Mouse (Mus musculus) forebrain, embryonic 11.5 days (tissue): ENCODE data around the gene Hand1. TPM values are rescaled to one million over a fixed set of nuclear protein-coding genes. Genes with fewer than 3 reads are reported as not detected.

ENCODE experiments used
- ATAC-seq: fragments of 200-750 bp; cut with Nextera tagmentation; replicated peaks from 2 replicates; pipeline ENCODE4 v1.8.0; 2017; ENCODE audit warnings: moderate TSS enrichment; ENCODE audit not compliant: low FRiP score
- DNase-seq: peaks from one replicate; pipeline ENCODE4 v3.0.0-alpha.2; 2017; ENCODE audit warnings: low spot score
- H3K27ac ChIP-seq: fragments of 300-500 bp; sonication (generic); 2 replicates; pipeline ENCODE4 v1.5.1; 2014; ENCODE audit warnings: low read depth, low read length
- H3K27me3 ChIP-seq: fragments of 300-500 bp; sonication (generic); 2 replicates; pipeline ENCODE4 v1.6.1; 2014; ENCODE audit warnings: mild to moderate bottlenecking, low read length, mixed read lengths; ENCODE audit not compliant: control insufficient read depth, insufficient read depth
- H3K36me3 ChIP-seq: fragments of 300-500 bp; sonication (generic); 2 replicates; pipeline ENCODE4 v1.6.1; 2014; ENCODE audit warnings: mild to moderate bottlenecking, low read length, moderate library complexity, mixed read lengths; ENCODE audit not compliant: control insufficient read depth, insufficient read depth
- H3K4me1 ChIP-seq: fragments of 300-500 bp; sonication (generic); replicated peaks from 2 replicates; pipeline ENCODE4 v1.6.1; 2014; ENCODE audit warnings: low read length, mixed read lengths; ENCODE audit not compliant: control insufficient read depth, insufficient read depth
- H3K4me2 ChIP-seq: fragments of 300-500 bp; sonication (generic); 2 replicates; pipeline ENCODE4 v1.6.1; 2014; ENCODE audit warnings: low read depth, mild to moderate bottlenecking, low read length, moderate library complexity, mixed read lengths; ENCODE audit not compliant: severe bottlenecking
- H3K4me3 ChIP-seq: fragments of 300-500 bp; sonication (generic); 2 replicates; pipeline ENCODE4 v1.5.1; 2014; ENCODE audit warnings: low read depth, low read length
- H3K9ac ChIP-seq: fragments of 300-500 bp; sonication (generic); 2 replicates; pipeline ENCODE4 v1.6.1; 2014; ENCODE audit warnings: low read length
- H3K9me3 ChIP-seq: fragments of 300-500 bp; sonication (generic); 2 replicates; pipeline ENCODE4 v1.6.1; 2016; ENCODE audit warnings: low read length, mixed read lengths; ENCODE audit not compliant: control insufficient read depth
- WGBS: fragments of 180-500 bp; shearing (Covaris S2); extraction: QIAGEN DNeasy Blood & Tissue Kit; methylation state at CpG from one replicate; pipeline ENCODE4 v1.1.7; 2014; 5-methylcytosine and 5-hydroxymethylcytosine counted together
- polyA plus RNA-seq: library from polyadenylated mRNA; unstranded; fragments of >200 nt; fragmentation: Nextera tagmentation; extraction: Ambion mirVana; gene quantifications from 2 replicates; pipeline ENCODE4 v1.2.1, GENCODE M21; 2014

Hand1 gene
- polyA plus RNA-seq, result not detected in 2 replicates

- H3K9me3 ChIP-seq, result no peaks in the 10 kb centered on the region
- H3K4me3 ChIP-seq, result no peak within 1 kb of the TSS
- H3K36me3 ChIP-seq, result no peaks in the 10 kb centered on the region
- no peak within 1 kb of the TSS for H3K4me2 ChIP-seq
- ATAC-seq (no peak), DNase-seq (peak; percentile 60)
- no peak within 1 kb of the TSS for H3K9ac ChIP-seq
- WGBS, result 1% methylated on average over 23 of the region's 23 CpGs
- peaks cover 11% of the 10 kb centered on the region; the same call in 1 of the 2 replicates for H3K4me1 ChIP-seq
- H3K27ac ChIP-seq, result no peak within 1 kb of the TSS
- H3K27me3 ChIP-seq, result peaks cover 95% of the 10 kb centered on the region
Observed at GRCm38 (mm10) chr11:57832552-57833201, at the start of gene Hand1. TSS of gene Hand1 (minus strand) at chr11:57832818.

GRCm38 (mm10) chr11:57876157-57876556 lies 43.5 kb upstream of the Hand1 start:
- Histone ChIP-seq H3K27ac (no peak overlapping the region), H3K36me3 (no peaks in the 10 kb centered on the region), H3K9me3 (no peaks in the 10 kb centered on the region), H3K4me3 (no peak overlapping the region), H3K9ac (no peak overlapping the region), H3K4me1 (no peaks in the 10 kb centered on the region), H3K27me3 (no peaks in the 10 kb centered on the region), H3K4me2 (no peak overlapping the region)
- DNase-seq (no peak), ATAC-seq (no peak)
- 80% methylated on average over 2 of the region's 2 CpGs for WGBS

GRCm38 (mm10) chr11:57873014-57873413 lies 40.4 kb upstream of the Hand1 start:
- Histone ChIP-seq H3K4me1 (no peaks in the 10 kb centered on the region; the same call in 1 of the 2 replicates), H3K27ac (no peak overlapping the region), H3K36me3 (no peaks in the 10 kb centered on the region), H3K9me3 (no peaks in the 10 kb centered on the region), H3K4me2 (no peak overlapping the region), H3K27me3 (no peaks in the 10 kb centered on the region), H3K9ac (no peak overlapping the region), H3K4me3 (no peak overlapping the region)
- ATAC-seq (no peak), DNase-seq (no peak)
- 88% methylated on average over 3 of the region's 3 CpGs for WGBS

GRCm38 (mm10) chr11:57868753-57869460 lies 36.3 kb upstream of the Hand1 start:
- Histone ChIP-seq H3K4me2 (no peak overlapping the region), H3K27me3 (no peaks in the 10 kb centered on the region; the same call in 1 of the 2 replicates), H3K27ac (no peak overlapping the region), H3K4me3 (no peak overlapping the region), H3K4me1 (no peaks in the 10 kb centered on the region; the same call in 1 of the 2 replicates), H3K9me3 (no peaks in the 10 kb centered on the region), H3K36me3 (no peaks in the 10 kb centered on the region), H3K9ac (no peak overlapping the region)
- 56% methylated on average over 9 of the region's 9 CpGs for WGBS
- ATAC-seq, result no peak
- DNase-seq, result no peak

- DNase-seq, result no peak
- Histone ChIP-seq H3K4me1 (no peaks in the 10 kb centered on the region; the same call in 1 of the 2 replicates), H3K36me3 (no peaks in the 10 kb centered on the region), H3K27ac (no peak overlapping the region), H3K9ac (no peak overlapping the region), H3K4me3 (no peak overlapping the region), H3K27me3 (no peaks in the 10 kb centered on the region; the same call in 1 of the 2 replicates), H3K4me2 (no peak overlapping the region), H3K9me3 (no peaks in the 10 kb centered on the region)
- ATAC-seq, result no peak
- 43% methylated on average over 7 of the region's 7 CpGs for WGBS
Observed at GRCm38 (mm10) chr11:57866466-57866865, 33.8 kb upstream of the Hand1 start.

GRCm38 (mm10) chr11:57864577-57864976 lies 32.0 kb upstream of the Hand1 start:
- Histone ChIP-seq H3K9me3 (no peaks in the 10 kb centered on the region; the same call in 1 of the 2 replicates), H3K4me1 (no peaks in the 10 kb centered on the region), H3K36me3 (no peaks in the 10 kb centered on the region), H3K4me3 (no peak overlapping the region), H3K27me3 (no peaks in the 10 kb centered on the region; the same call in 1 of the 2 replicates), H3K9ac (no peak overlapping the region), H3K27ac (no peak overlapping the region), H3K4me2 (no peak overlapping the region)
- no peak for ATAC-seq
- 48% methylated on average over 8 of the region's 8 CpGs for WGBS
- DNase-seq, result no peak

- H3K4me1 ChIP-seq, result no peaks in the 10 kb centered on the region
- H3K27me3 ChIP-seq, result no peaks in the 10 kb centered on the region; the same call in 1 of the 2 replicates
- H3K4me2 ChIP-seq, result no peak overlapping the region
- H3K9ac ChIP-seq, result no peak overlapping the region
- WGBS, result 88% methylated on average over 7 of the region's 7 CpGs
- no peak overlapping the region for H3K27ac ChIP-seq
- no peak overlapping the region for H3K4me3 ChIP-seq
- ATAC-seq (no peak), DNase-seq (no peak)
- no peaks in the 10 kb centered on the region; the same call in 1 of the 2 replicates for H3K9me3 ChIP-seq
- no peaks in the 10 kb centered on the region for H3K36me3 ChIP-seq
Observed at GRCm38 (mm10) chr11:57862088-57862487, 29.5 kb upstream of the Hand1 start.

- ATAC-seq, result no peak
- WGBS, result 48% methylated on average over 4 of the region's 4 CpGs
- no peaks in the 10 kb centered on the region for H3K27me3 ChIP-seq
- H3K9me3 ChIP-seq, result no peaks in the 10 kb centered on the region; the same call in 1 of the 2 replicates
- H3K4me1 ChIP-seq, result no peaks in the 10 kb centered on the region
- H3K9ac ChIP-seq, result no peak overlapping the region
- H3K27ac ChIP-seq, result no peak overlapping the region
- no peak overlapping the region for H3K4me3 ChIP-seq
- H3K36me3 ChIP-seq, result no peaks in the 10 kb centered on the region
- H3K4me2 ChIP-seq, result no peak overlapping the region
- DNase-seq, result no peak
Observed at GRCm38 (mm10) chr11:57857709-57858108, 25.1 kb upstream of the Hand1 start.
